Mouse (Mus musculus) kidney, embryonic 14.5 days (tissue): ENCODE results near the gene Plekhg4. TPM values are rescaled to one million over a fixed set of nuclear protein-coding genes. Genes with fewer than 3 reads are reported as not detected.
A peak's percentile ranks its signal among the peaks of the same experiment; 100 is the strongest.

ENCODE experiments used
- ATAC-seq: fragments of 200-750 bp; cut with Nextera tagmentation; 2 replicates; pipeline ENCODE4 v1.8.0; 2017; ENCODE audit warnings: moderate number of reproducible peaks, mild to moderate bottlenecking, moderate TSS enrichment, moderate library complexity; ENCODE audit not compliant: low FRiP score, low TSS enrichment
- H3K27ac ChIP-seq: fragments of 300-500 bp; sonication (generic); 2 replicates; pipeline ENCODE4 v1.5.1; 2014; ENCODE audit warnings: low read depth, mild to moderate bottlenecking, low read length, moderate library complexity, mixed read lengths
- H3K27me3 ChIP-seq: fragments of 300-500 bp; sonication (generic); 2 replicates; pipeline ENCODE4 v1.6.1; 2014; ENCODE audit warnings: mild to moderate bottlenecking, low read length; ENCODE audit not compliant: control insufficient read depth, insufficient read depth
- H3K36me3 ChIP-seq: fragments of 300-500 bp; sonication (generic); 2 replicates; pipeline ENCODE4 v1.6.1; 2014; ENCODE audit warnings: low read length, mixed read lengths; ENCODE audit not compliant: control insufficient read depth, insufficient read depth
- H3K4me1 ChIP-seq: fragments of 300-500 bp; sonication (generic); 2 replicates; pipeline ENCODE4 v1.6.1; 2014; ENCODE audit warnings: low read length, mixed read lengths; ENCODE audit not compliant: control insufficient read depth, insufficient read depth
- H3K4me2 ChIP-seq: fragments of 300-500 bp; sonication (generic); replicated peaks from 2 replicates; pipeline ENCODE4 v1.6.1; 2014; ENCODE audit warnings: low read depth, mild to moderate bottlenecking, low read length
- H3K4me3 ChIP-seq: fragments of 300-500 bp; sonication (generic); 2 replicates; pipeline ENCODE4 v1.5.1; 2014; ENCODE audit warnings: mild to moderate bottlenecking, low read length
- H3K9ac ChIP-seq: fragments of 300-500 bp; sonication (generic); 2 replicates; pipeline ENCODE4 v1.6.1; 2014; ENCODE audit warnings: low read depth, mild to moderate bottlenecking, low read length, moderate library complexity
- H3K9me3 ChIP-seq: fragments of 300-500 bp; sonication (generic); 2 replicates; pipeline ENCODE4 v1.6.1; 2016; ENCODE audit warnings: low read length; ENCODE audit not compliant: control insufficient read depth
- WGBS: fragments of 180-500 bp; shearing (Covaris S2); extraction: QIAGEN DNeasy Blood & Tissue Kit; methylation state at CpG from one replicate; pipeline ENCODE4 v1.1.7; 2014; 5-methylcytosine and 5-hydroxymethylcytosine counted together
- polyA plus RNA-seq: library from polyadenylated mRNA; unstranded; fragments of >200 nt; fragmentation: Nextera tagmentation; extraction: Ambion mirVana; gene quantifications from 2 replicates; pipeline ENCODE4 v1.2.1, GENCODE M21; 2014

Gene Plekhg4
- polyA plus RNA-seq, 1 experiment from 2014 or later: 1.2 TPM

DNA sequence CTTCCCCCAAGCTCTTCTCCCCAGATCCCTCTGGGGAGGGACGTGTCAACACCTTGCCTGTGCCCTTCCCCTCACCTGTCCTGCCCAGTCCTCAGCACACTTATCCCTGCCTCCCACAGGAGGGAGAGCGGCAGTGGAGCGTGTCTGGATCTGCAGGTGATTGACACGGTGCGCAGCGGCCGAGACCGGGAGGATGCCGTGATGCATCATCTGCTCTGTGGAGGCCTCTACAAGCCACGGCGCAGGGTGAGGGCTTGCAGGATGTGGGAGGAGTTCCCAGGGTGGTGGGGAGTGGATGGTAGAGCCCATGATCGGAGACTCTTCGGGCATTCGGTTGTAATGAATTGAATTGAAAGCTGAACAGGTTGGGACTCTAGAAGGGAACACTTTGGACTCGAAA lies 13.9 kb upstream of the Plekhg4 start:
- WGBS: 48% methylated on average over 15 of the region's 15 CpGs
- H3K27me3 ChIP-seq: no peaks in the 10 kb centered on the region; the same call in 1 of the 2 replicates
- no peak overlapping the region for H3K4me2 ChIP-seq
- no peak overlapping the region for H3K27ac ChIP-seq
- H3K36me3 ChIP-seq: no peaks in the 10 kb centered on the region
- H3K4me3 ChIP-seq: no peak overlapping the region
- H3K9ac ChIP-seq: no peak overlapping the region
- ATAC-seq: peak; percentile 28; the same call in 1 of the 2 replicates
- peaks cover 7% of the 10 kb centered on the region; the same call in 1 of the 2 replicates for H3K4me1 ChIP-seq
- no peaks in the 10 kb centered on the region for H3K9me3 ChIP-seq

DNA sequence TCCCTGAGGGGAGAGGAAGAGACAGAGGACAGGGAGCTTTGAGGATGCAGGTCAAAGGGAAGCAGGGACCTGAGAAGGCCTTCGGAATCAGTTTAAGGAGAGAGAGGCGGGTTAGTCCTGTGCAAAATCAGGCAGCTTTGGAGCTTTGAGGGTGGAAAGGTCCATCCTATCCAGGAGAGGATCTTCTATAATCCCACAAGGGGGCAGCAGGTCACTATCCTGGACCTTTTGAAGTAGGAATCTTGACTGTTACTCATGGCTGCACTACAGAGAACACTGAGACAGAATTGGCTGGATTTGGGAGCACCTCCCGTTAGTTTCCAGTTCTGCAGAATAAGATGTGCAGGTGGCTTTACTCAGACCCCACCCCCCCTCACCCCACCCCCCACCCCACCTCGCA lies 13.4 kb upstream of the Plekhg4 start:
- Histone ChIP-seq H3K9ac (no peak overlapping the region), H3K4me1 (peaks cover 7% of the 10 kb centered on the region; the same call in 1 of the 2 replicates), H3K36me3 (no peaks in the 10 kb centered on the region), H3K4me2 (no peak overlapping the region), H3K27ac (no peak overlapping the region), H3K4me3 (no peak overlapping the region), H3K9me3 (no peaks in the 10 kb centered on the region), H3K27me3 (no peaks in the 10 kb centered on the region; the same call in 1 of the 2 replicates)
- ATAC-seq: 0 out of 2 replicates have a peak, but pooled peaks have one; percentile 24
- 43% methylated on average over 4 of the region's 4 CpGs for WGBS

DNA sequence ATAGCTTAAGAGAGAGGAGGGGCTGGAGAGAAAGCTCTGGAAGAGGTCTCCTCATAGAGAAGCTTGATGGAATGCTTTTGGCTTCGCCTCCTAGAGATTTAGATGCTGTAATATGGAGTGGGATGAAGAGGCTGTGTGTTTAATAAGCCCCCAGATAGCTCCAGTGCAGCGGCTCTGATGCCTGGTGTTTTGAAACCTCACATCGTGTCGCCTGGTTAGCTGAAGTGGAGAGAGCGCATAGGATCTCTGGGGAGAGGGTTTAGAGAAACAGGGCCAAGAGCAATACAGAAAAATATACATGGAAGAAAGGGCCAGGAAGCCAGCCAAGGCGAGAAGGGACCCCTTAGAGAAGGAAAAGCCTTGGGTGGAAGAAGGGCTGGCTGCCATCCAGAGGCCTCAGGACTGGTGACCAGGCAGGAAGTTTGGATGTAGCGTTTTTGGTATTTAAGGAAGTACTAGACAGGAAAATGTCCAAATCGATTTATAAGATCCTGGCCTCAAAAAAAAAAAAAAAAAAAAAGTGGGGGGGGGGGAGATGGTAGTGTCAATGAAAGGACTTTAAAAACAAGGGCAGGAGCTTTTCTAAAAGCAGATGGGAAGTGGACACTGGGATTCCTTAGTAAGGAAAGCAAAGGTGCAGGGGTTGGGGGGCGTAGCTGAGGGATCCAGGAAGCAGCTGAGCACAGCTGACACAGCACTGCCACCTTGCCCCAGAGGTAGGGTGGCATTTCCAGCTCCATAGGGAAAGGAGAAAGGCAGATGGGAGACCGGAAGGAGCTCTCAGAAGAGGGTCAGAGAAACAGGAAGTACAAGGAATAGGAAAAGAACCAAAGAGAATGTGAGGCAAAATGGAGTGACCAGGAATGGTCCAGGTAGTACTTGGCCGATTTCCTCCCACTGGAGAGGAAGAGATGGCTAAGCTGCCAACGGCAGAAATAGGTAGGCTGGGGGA lies 11.0 kb upstream of the Plekhg4 start:
- WGBS: 69% methylated on average over 12 of the region's 12 CpGs
- Histone ChIP-seq H3K4me3 (no peak overlapping the region), H3K4me1 (no peaks in the 10 kb centered on the region; the same call in 1 of the 2 replicates), H3K27ac (peak overlapping the region; percentile 45; the same call in 1 of the 2 replicates), H3K36me3 (0 out of 2 replicates have a peak, but pooled peaks cover 3% of the 10 kb centered on the region), H3K27me3 (no peaks in the 10 kb centered on the region; the same call in 1 of the 2 replicates), H3K4me2 (no peak overlapping the region), H3K9ac (no peak overlapping the region), H3K9me3 (no peaks in the 10 kb centered on the region)
- no peak for ATAC-seq

DNA sequence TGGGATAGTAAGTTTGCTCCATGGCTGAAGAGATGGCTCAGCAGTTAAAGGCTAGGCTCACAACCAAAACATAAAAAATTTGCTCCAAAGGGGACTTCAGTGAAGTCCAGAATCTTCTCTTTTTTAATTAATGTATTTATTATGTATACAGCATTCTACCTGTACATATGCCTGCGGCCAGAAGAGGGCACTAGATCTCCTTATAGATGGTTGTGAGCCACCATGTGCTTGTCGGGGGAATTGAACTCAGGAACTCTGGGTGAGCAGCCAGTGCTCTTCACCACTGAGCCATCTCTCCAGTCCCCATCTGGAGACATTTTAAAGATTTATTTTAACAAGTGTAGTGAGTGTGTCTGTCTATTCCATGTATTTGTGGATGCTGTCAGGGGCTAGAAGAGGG lies 6.0 kb upstream of the Plekhg4 start:
- Histone ChIP-seq H3K4me2 (no peak overlapping the region), H3K36me3 (0 out of 2 replicates have a peak, but pooled peaks cover 3% of the 10 kb centered on the region), H3K4me3 (no peak overlapping the region), H3K4me1 (no peaks in the 10 kb centered on the region; the same call in 1 of the 2 replicates), H3K27ac (no peak overlapping the region), H3K9me3 (no peaks in the 10 kb centered on the region), H3K27me3 (no peaks in the 10 kb centered on the region), H3K9ac (no peak overlapping the region)
- 77% methylated on average over 2 of the region's 2 CpGs for whole genome bisulfite sequencing
- ATAC-seq: no peak

DNA sequence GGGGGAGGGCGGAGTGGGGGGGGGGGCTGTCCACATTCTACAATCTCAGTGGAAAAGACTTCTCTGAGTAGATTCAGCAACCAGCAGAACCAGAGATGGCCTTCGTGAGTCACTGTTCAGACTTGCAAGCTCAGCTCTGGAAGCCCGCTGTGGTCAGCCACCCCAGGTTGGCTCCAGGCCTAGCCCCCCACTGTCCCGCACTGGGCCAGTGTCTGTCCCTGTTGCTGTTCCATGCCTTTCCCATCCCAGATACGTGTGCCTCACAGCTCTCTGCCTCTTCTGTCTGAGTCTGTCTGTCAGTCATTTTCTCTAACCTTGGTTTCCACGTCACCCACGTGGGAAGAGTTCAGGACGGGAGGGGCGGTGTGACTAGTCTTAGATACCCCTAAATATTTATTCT lies 601 bp upstream of the Plekhg4 start:
- no peak overlapping the region for H3K9ac ChIP-seq
- H3K4me2 ChIP-seq: no peak overlapping the region
- H3K27ac ChIP-seq: no peak overlapping the region
- ATAC-seq: no peak
- no peaks in the 10 kb centered on the region for H3K36me3 ChIP-seq
- no peak overlapping the region for H3K4me3 ChIP-seq
- H3K4me1 ChIP-seq: 0 out of 2 replicates have a peak, but pooled peaks cover 6% of the 10 kb centered on the region
- H3K9me3 ChIP-seq: 0 out of 2 replicates have a peak, but pooled peaks cover 6% of the 10 kb centered on the region
- no peaks in the 10 kb centered on the region for H3K27me3 ChIP-seq
- 82% methylated on average over 9 of the region's 9 CpGs for WGBS

DNA sequence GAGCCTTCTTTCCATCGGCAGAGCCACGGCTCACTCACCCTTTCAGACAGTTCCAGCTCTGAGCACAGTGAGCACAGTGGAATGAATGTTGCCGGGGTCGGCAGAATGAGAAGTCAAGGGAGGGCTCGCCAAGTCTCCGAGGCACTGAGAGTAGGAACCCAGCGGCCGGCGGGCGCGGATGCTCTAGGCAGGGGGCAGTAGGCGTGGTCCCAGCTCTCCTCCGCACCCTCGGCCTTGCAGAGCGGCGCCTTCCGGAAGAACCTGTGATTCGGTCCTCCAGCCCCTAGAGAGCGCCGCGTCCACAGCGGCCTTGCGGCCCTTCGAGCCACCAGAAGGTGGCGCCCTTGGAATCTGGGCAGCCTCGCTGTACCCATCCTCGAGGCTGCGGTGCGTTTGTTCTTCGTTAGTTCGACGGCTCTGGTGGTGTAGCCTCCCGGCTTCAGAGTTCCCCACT lies 1.5 kb downstream of the Plekhg4 start:
- Histone ChIP-seq H3K36me3 (no peaks in the 10 kb centered on the region), H3K27me3 (no peaks in the 10 kb centered on the region), H3K27ac (no peak overlapping the region), H3K4me2 (peak overlapping the region; percentile 45), H3K9me3 (0 out of 2 replicates have a peak, but pooled peaks cover 6% of the 10 kb centered on the region), H3K4me3 (peak overlapping the region; percentile 17; the same call in 1 of the 2 replicates), H3K9ac (no peak overlapping the region; the same call in 1 of the 2 replicates), H3K4me1 (0 out of 2 replicates have a peak, but pooled peaks cover 6% of the 10 kb centered on the region)
- WGBS: 31% methylated on average over 33 of the region's 33 CpGs
- peak; percentile 61 for ATAC-seq

DNA sequence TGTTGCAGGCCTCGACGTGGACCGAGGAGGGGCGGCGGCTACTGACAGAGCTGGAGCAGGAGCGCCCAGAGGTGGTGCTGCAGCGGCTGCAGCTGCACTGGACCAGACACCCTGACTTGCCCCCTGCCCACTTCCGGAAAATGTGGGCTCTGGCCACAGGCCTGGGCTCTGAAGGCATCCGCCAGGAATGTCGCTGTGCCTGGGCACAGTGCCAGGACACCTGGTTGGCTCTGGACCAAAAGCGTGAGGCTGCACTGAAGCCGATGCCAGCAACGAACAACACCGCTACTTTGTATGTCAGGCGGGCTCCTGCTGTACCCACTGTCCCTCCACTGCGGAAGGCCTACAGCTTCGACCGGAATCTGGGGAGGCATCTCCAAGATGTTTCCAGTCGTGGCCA lies 5.6 kb downstream of the Plekhg4 start:
- Histone ChIP-seq H3K9ac (no peak overlapping the region), H3K27ac (no peak overlapping the region)

DNA sequence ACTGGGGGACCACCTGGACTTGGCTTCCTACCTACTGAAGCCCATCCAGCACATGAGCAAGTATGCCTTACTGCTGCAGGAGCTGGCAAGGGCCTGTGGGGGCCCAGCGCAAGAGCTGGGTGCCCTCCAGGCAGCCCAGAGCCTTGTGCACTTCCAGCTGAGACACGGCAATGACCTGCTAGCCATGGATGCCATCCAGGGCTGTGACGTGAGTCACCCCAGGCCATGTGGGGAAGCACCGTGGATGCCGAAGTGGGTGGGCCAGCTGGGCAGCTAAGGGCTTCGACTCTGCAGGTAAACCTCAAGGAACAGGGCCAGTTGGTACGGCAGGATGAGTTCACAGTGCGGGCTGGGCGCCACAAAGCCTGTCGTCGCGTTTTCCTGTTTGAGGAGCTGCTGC lies 7.2 kb downstream of the Plekhg4 start:
- Histone ChIP-seq H3K4me3 (no peak overlapping the region), H3K4me2 (no peak overlapping the region), H3K27ac (no peak overlapping the region), H3K4me1 (no peaks in the 10 kb centered on the region), H3K9me3 (no peaks in the 10 kb centered on the region), H3K9ac (no peak overlapping the region), H3K36me3 (no peaks in the 10 kb centered on the region), H3K27me3 (no peaks in the 10 kb centered on the region)
- no peak for ATAC-seq
- 79% methylated on average over 12 of the region's 12 CpGs for WGBS

More for the DNA sequence above, 5.6 kb downstream of the Plekhg4 start:
- WGBS: 67% methylated on average over 19 of the region's 19 CpGs
- 0 out of 2 replicates have a peak, but pooled peaks cover 6% of the 10 kb centered on the region for H3K9me3 ChIP-seq
- 0 out of 2 replicates have a peak, but pooled peaks have one; percentile 26 for ATAC-seq
- no peaks in the 10 kb centered on the region for H3K27me3 ChIP-seq
- H3K4me3 ChIP-seq: no peak overlapping the region
- no peaks in the 10 kb centered on the region for H3K36me3 ChIP-seq
- H3K4me2 ChIP-seq: no peak overlapping the region
- H3K4me1 ChIP-seq: 0 out of 2 replicates have a peak, but pooled peaks cover 6% of the 10 kb centered on the region
